Mouse (Mus musculus): ENCODE measurements at regions not wholly inside any gene's neighbourhood (a gene's known extent, or its start where the extent isn't known, plus 50 kb on each side); places are given as distances from the start of the nearest gene placed in this dataset.

GRCm38 (mm10) chr17:4636796-4637353, 357.3 kb upstream of the Arid1b start:
- no peak for TF ChIP-seq CTCF (IDR thresholded peaks at IDR 0.05; ENCODE audit: borderline replicate concordance, insufficient read depth, low read depth, low read length)
- no peak for TF ChIP-seq POLR2A (IDR thresholded peaks at IDR 0.05; ENCODE audit: borderline replicate concordance, insufficient read depth, low read length)

Measured in cerebellum, adult 2 months (tissue).